Mouse (Mus musculus) brain, adult 2 months (tissue): ENCODE measurements around the gene Anp32e.
"Not testable (repeated sequence)": the region's sequence is repeated elsewhere in the genome, so short reads cannot be mapped to it uniquely, and the experiment has no call there.

Source experiments
- DNase-seq: peaks from one replicate; pipeline ENCODE4 v3.0.0; 2011; ENCODE audit warnings: low read depth, low spot score

Gene Anp32e

GRCm38 (mm10) chr3:95903753-95904502 lies 25.1 kb upstream of the Anp32e start:
- DNase-seq = no peak

- DNase-seq = peak; percentile 32
Measured at GRCm38 (mm10) chr3:95904568-95904967, 24.5 kb upstream of the Anp32e start, which contains the start of gene Car14. Gene Car14 (minus strand): TSS chr3:95904691.

GRCm38 (mm10) chr3:95905146-95905939 lies 23.7 kb upstream of the Anp32e start:
- DNase-seq = peak; percentile 94

GRCm38 (mm10) chr3:95905940-95906492 lies 23.0 kb upstream of the Anp32e start:
- DNase-seq = peak; percentile 74

- peak; percentile 57 for DNase-seq
Measured at GRCm38 (mm10) chr3:95906860-95907259, 22.2 kb upstream of the Anp32e start.

- DNase-seq = no peak
Measured at GRCm38 (mm10) chr3:95907613-95908012, 21.4 kb upstream of the Anp32e start.

- DNase-seq = no peak
Measured at GRCm38 (mm10) chr3:95914706-95915105, 14.3 kb upstream of the Anp32e start.

- no peak for DNase-seq
Measured at GRCm38 (mm10) chr3:95916760-95917159, 12.3 kb upstream of the Anp32e start.

- DNase-seq = not testable (repeated sequence)
Measured at GRCm38 (mm10) chr3:95920532-95920931, 8.5 kb upstream of the Anp32e start.

GRCm38 (mm10) chr3:95923429-95923828 lies 5.6 kb upstream of the Anp32e start:
- DNase-seq = not testable (repeated sequence)

- no peak for DNase-seq
Measured at GRCm38 (mm10) chr3:95924185-95924584, 4.9 kb upstream of the Anp32e start.

GRCm38 (mm10) chr3:95925087-95925486 lies 4.0 kb upstream of the Anp32e start:
- DNase-seq = no peak

GRCm38 (mm10) chr3:95928261-95928657 lies 787 bp upstream of the Anp32e start:
- no peak for DNase-seq

- peak; percentile 36 for DNase-seq
Measured at GRCm38 (mm10) chr3:95929581-95930470, 780 bp downstream of the Anp32e start.

- no peak for DNase-seq
Measured at GRCm38 (mm10) chr3:95930471-95930789, 1.4 kb downstream of the Anp32e start.

GRCm38 (mm10) chr3:95931471-95931870 lies 2.4 kb downstream of the Anp32e start:
- no peak for DNase-seq

GRCm38 (mm10) chr3:95932157-95932556 lies 3.1 kb downstream of the Anp32e start:
- no peak for DNase-seq

- DNase-seq = no peak
Measured at GRCm38 (mm10) chr3:95932566-95932965, 3.5 kb downstream of the Anp32e start.

GRCm38 (mm10) chr3:95933111-95933750 lies 4.2 kb downstream of the Anp32e start:
- DNase-seq = no peak

GRCm38 (mm10) chr3:95934448-95934847 lies 5.4 kb downstream of the Anp32e start:
- no peak for DNase-seq

- DNase-seq = no peak
Measured at GRCm38 (mm10) chr3:95938217-95938616, 9.2 kb downstream of the Anp32e start.
